Mouse (Mus musculus) lung, postnatal 0 days (tissue): Measurements from ENCODE around the gene Erbb2. TPM values are rescaled to one million over a fixed set of nuclear protein-coding genes. Genes with fewer than 3 reads are reported as not detected.

Experiments used
- ATAC-seq: fragments of 200-750 bp; cut with Nextera tagmentation; 2 replicates; pipeline ENCODE4 v1.8.0; 2017; ENCODE audit warnings: moderate library complexity
- DNase-seq: peaks from one replicate; pipeline ENCODE4 v3.0.0-alpha.2; 2016; ENCODE audit warnings: low spot score
- H3K27ac ChIP-seq: fragments of 300-500 bp; sonication (generic); 2 replicates; pipeline ENCODE4 v1.5.1; 2014; ENCODE audit warnings: antibody characterized with exemption, mild to moderate bottlenecking, low read length, mixed read lengths
- H3K27me3 ChIP-seq: fragments of 300-500 bp; sonication (generic); replicated peaks from 2 replicates; pipeline ENCODE4 v1.6.1; 2014; ENCODE audit warnings: low read length, mixed read lengths; ENCODE audit not compliant: insufficient read depth
- H3K36me3 ChIP-seq: fragments of 300-500 bp; sonication (generic); 2 replicates; pipeline ENCODE4 v1.6.1; 2014; ENCODE audit warnings: low read length, mixed read lengths; ENCODE audit not compliant: insufficient read depth
- H3K4me1 ChIP-seq: fragments of 300-500 bp; sonication (generic); 2 replicates; pipeline ENCODE4 v1.6.1; 2014; ENCODE audit warnings: antibody characterized with exemption, low read depth, low read length, mixed read lengths; ENCODE audit not compliant: insufficient read depth
- H3K4me2 ChIP-seq: fragments of 300-500 bp; sonication (generic); replicated peaks from 2 replicates; pipeline ENCODE4 v1.6.1; 2014; ENCODE audit warnings: low read depth, mild to moderate bottlenecking, low read length, moderate library complexity, mixed read lengths
- H3K4me3 ChIP-seq: fragments of 300-500 bp; sonication (generic); 2 replicates; pipeline ENCODE4 v1.5.1; 2014; ENCODE audit warnings: low read depth, low read length
- H3K9ac ChIP-seq: fragments of 300-500 bp; sonication (generic); replicated peaks from 2 replicates; pipeline ENCODE4 v1.6.1; 2014; ENCODE audit warnings: low read depth, mild to moderate bottlenecking
- H3K9me3 ChIP-seq: fragments of 300-500 bp; sonication (generic); 2 replicates; pipeline ENCODE4 v1.6.1; 2016; ENCODE audit warnings: low read length, mixed read lengths
- CTCF ChIP-seq: IDR thresholded peaks from 2 replicates; pipeline ENCODE4 v1.5.1; 2016; ENCODE audit warnings: antibody characterized with exemption, mild to moderate bottlenecking
- EP300 ChIP-seq: IDR thresholded peaks from 2 replicates; pipeline ENCODE4 v1.6.1; 2016; ENCODE audit warnings: antibody characterized with exemption, mild to moderate bottlenecking, control low read depth
- WGBS: fragments of 180-500 bp; shearing (Covaris S2); extraction: QIAGEN DNeasy Blood & Tissue Kit; methylation state at CpG from one replicate; pipeline ENCODE4 v1.1.7; 2014; 5-methylcytosine and 5-hydroxymethylcytosine counted together
- polyA plus RNA-seq: library from polyadenylated mRNA; unstranded; fragments of >200 nt; fragmentation: Nextera tagmentation; extraction: Ambion mirVana; gene quantifications from 2 replicates; pipeline ENCODE4 v1.2.1, GENCODE M21; 2015

Gene Erbb2
- polyA plus RNA-seq, 1 experiment from 2014 or later, result 21.2 TPM

DNA sequence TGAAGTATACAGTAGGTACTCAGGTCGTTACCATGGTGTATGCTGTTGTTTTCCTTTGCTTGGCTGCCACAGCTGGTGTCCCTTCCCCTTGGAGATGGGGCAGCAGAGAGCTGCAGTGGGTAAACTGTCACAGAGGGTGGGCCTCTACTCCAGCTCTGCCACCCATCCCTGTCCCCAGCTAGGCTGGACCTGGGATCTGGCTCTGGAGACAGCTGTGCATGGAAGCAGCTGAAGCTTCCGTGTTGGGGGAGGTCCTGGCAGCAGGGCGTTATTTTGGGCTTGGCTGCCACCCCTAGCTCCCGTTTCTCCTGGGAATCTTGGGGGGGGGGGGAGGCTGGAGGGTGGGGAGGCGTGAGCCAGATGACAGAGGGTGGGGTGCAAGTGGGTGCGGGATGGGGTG lies 6.0 kb downstream of the Erbb2 start:
- H3K27me3 ChIP-seq, result no peaks in the 10 kb centered on the region
- H3K27ac ChIP-seq, result peak overlapping the region; percentile 2; the same call in 1 of the 2 replicates
- H3K36me3 ChIP-seq, result peaks cover 13% of the 10 kb centered on the region; the same call in 1 of the 2 replicates
- no peaks in the 10 kb centered on the region for H3K9me3 ChIP-seq
- TF ChIP-seq CTCF, result no peak
- no peak for TF ChIP-seq EP300
- H3K4me2 ChIP-seq, result no peak overlapping the region
- WGBS, result 54% methylated on average over 6 of the region's 6 CpGs
- H3K9ac ChIP-seq, result no peak overlapping the region
- peaks cover 11% of the 10 kb centered on the region; the same call in 1 of the 2 replicates for H3K4me1 ChIP-seq
- no peak for ATAC-seq
- H3K4me3 ChIP-seq, result no peak overlapping the region
- no peak for DNase-seq

DNA sequence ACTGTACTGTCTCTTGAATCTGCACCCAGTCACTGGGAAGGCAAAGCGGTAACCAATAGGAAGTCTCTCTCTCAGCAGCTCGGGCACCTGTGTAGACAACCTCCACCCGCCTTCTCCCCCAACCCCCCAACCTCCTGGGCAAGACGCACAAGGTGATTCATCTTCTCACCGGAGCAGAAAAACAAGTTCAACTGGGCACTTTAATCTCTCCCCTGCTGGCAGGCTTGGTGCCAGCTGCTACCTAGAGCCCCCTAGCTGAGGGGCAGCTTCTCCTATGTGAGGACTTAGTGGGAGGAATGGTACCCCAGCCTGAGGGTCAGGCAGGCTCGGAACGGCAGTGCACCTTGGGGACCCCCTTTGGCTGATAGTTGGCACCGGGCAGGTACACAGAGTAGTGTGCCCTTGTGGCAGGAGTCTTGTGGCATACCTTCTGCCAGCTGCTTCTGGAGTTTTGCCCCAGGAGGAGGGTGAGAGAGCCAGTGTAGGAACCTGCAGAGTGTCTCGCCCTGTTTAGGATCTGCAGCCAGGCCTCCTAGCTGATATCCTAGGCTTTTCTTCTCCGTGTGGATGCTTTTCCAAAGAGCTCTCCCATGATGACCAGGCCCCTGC lies 6.8 kb downstream of the Erbb2 start:
- H3K36me3 ChIP-seq, result peaks cover 20% of the 10 kb centered on the region; the same call in 1 of the 2 replicates

DNA sequence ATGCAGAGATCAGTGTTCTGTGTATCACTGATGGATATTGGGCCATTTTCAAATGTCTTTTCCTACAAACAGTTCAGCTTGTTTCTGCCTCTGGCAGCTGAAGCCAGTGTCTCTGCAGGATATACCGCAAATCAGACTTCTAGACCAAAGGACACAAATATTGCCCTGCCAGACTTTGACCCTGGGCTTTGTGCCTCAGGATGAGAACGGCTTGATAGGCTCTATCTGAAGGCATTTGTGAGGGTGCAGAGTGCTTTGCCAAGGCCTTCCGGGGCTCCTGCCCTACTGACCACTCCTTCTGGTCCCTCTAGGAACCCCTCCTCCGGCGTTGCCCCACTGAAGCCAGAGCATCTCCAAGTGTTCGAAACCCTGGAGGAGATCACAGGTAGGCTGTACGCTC lies 14.3 kb downstream of the Erbb2 start:
- Histone ChIP-seq H3K36me3 (peaks cover 54% of the 10 kb centered on the region), H3K9me3 (no peaks in the 10 kb centered on the region), H3K4me1 (no peaks in the 10 kb centered on the region), H3K27ac (no peak overlapping the region), H3K9ac (no peak overlapping the region), H3K27me3 (no peaks in the 10 kb centered on the region), H3K4me3 (no peak overlapping the region), H3K4me2 (no peak overlapping the region)
- DNase-seq, result no peak
- WGBS, result 95% methylated on average over 7 of the region's 7 CpGs
- no peak for ATAC-seq
- TF ChIP-seq CTCF, result no peak
- TF ChIP-seq EP300, result no peak

More for the DNA sequence above, 6.8 kb downstream of the Erbb2 start:
- H3K27ac ChIP-seq, result peak overlapping the region; percentile 66
- DNase-seq (peak; percentile 86), ATAC-seq (peak; percentile 86)
- H3K4me2 ChIP-seq, result 0 out of 2 replicates have a peak overlapping the region, but pooled peaks have one; percentile 19
- peak; percentile 47; the same call in 1 of the 2 replicates for TF ChIP-seq CTCF
- TF ChIP-seq EP300, result no peak
- no peak overlapping the region for H3K4me3 ChIP-seq
- H3K9ac ChIP-seq, result no peak overlapping the region
- H3K9me3 ChIP-seq, result no peaks in the 10 kb centered on the region
- no peaks in the 10 kb centered on the region for H3K27me3 ChIP-seq
- WGBS, result 64% methylated on average over 10 of the region's 10 CpGs
- peaks cover 5% of the 10 kb centered on the region; the same call in 1 of the 2 replicates for H3K4me1 ChIP-seq

DNA sequence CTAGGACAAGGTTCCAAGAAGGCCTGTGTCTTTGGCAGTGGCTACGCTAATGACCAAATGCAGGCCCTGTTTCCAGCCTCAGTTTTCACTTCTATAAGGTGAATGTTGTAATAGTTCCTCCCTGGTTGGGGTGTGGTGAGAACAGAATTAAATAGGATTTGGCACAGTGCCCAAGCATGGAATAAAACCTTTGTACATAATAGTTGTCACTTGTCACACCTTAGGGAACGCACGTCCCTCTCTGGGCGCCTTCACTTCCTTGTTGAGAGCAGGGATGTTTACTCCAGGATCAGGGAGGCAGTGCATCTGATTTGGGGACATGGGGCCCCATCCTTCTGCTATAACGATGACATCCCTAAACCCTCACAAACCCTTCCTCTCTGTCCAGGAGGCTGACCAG lies 16.2 kb downstream of the Erbb2 start:
- H3K4me1 ChIP-seq, result no peaks in the 10 kb centered on the region
- H3K27ac ChIP-seq, result no peak overlapping the region
- no peaks in the 10 kb centered on the region for H3K27me3 ChIP-seq
- no peaks in the 10 kb centered on the region for H3K9me3 ChIP-seq
- H3K36me3 ChIP-seq, result peaks cover 44% of the 10 kb centered on the region
- no peak overlapping the region for H3K4me2 ChIP-seq
- 69% methylated on average over 5 of the region's 5 CpGs for WGBS
- TF ChIP-seq CTCF (no peak), EP300 (no peak)
- H3K4me3 ChIP-seq, result no peak overlapping the region
- DNase-seq, result no peak
- H3K9ac ChIP-seq, result no peak overlapping the region
- no peak for ATAC-seq

DNA sequence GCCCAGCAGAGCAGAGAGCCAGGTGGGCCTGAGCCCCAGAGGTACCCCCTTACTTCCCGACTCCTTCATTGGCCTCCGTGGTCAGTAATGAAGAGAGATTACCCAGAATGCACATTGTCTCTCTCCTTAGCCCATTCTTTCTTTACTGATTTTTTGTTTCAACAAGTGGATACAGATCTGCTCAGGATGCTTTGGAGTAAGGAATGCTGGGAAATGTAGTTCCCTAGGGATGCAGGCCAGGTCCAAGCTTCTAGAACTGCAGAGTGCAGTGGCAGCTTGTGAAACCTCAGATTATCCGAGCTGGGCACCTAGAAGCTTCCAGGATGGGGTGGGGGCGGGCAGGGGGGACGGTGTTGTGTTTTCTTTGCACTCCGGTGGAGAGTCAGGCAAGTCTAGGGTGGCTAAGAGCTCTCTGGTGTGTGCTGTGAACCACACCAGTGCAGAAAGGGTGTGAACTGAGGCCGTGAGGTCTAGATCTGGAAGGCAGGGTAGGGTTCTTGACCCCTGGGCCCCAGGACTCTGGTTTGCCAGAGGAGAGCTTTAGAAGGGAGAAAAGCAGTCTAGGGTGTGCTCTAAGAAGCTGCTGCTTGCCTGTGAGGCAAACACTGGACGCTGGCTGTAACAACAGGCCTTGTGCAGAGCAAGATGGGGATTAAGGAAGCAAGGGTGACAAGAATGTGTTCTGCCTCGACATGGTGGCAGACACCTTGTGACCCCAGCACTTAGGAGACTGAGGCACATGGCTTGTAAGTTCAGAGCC lies 19.7 kb downstream of the Erbb2 start:
- TF ChIP-seq CTCF, result no peak
- TF ChIP-seq EP300, result no peak
- H3K36me3 ChIP-seq, result peaks cover 40% of the 10 kb centered on the region
- no peak for ATAC-seq

DNA sequence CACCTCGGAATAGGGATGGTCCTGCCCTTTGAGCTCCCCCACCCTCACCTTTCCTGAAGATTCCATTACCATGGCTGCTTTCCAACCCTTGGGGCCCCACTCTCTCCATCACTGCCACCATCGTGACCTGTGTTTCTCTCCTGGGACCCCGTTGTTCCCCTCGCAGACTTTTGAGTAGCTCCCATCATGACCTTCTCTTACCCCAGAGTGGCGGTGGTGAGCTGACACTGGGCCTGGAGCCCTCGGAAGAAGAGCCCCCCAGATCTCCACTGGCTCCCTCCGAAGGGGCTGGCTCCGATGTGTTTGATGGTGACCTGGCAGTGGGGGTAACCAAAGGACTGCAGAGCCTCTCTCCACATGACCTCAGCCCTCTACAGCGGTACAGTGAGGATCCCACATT lies 23.5 kb downstream of the Erbb2 start:
- no peak overlapping the region for H3K9ac ChIP-seq
- no peak overlapping the region for H3K4me2 ChIP-seq
- H3K27ac ChIP-seq, result no peak overlapping the region
- no peaks in the 10 kb centered on the region; the same call in 1 of the 2 replicates for H3K4me1 ChIP-seq
- ATAC-seq, result no peak
- no peaks in the 10 kb centered on the region for H3K9me3 ChIP-seq
- DNase-seq, result no peak
- 88% methylated on average over 9 of the region's 9 CpGs for WGBS
- no peak for TF ChIP-seq CTCF
- no peak overlapping the region for H3K4me3 ChIP-seq
- H3K36me3 ChIP-seq, result peaks cover 23% of the 10 kb centered on the region
- H3K27me3 ChIP-seq, result no peaks in the 10 kb centered on the region

More for the DNA sequence above, 19.7 kb downstream of the Erbb2 start:
- no peak overlapping the region for H3K9ac ChIP-seq
- no peak overlapping the region for H3K4me2 ChIP-seq
- no peaks in the 10 kb centered on the region for H3K4me1 ChIP-seq
- no peaks in the 10 kb centered on the region for H3K9me3 ChIP-seq
- no peak overlapping the region for H3K4me3 ChIP-seq
- H3K27ac ChIP-seq, result no peak overlapping the region
- WGBS, result 74% methylated on average over 9 of the region's 9 CpGs
- no peaks in the 10 kb centered on the region for H3K27me3 ChIP-seq
- DNase-seq, result no peak
